Mouse (Mus musculus): Measurements from ENCODE around the gene Rbpj. TPM values are rescaled to one million over a fixed set of nuclear protein-coding genes. Genes with fewer than 3 reads are reported as not detected.

The Rbpj gene
- polyA plus RNA-seq, 2 experiments: 6.5 to 7.0 TPM

- Histone ChIP-seq H3K27ac (no peak overlapping the region), H3K9ac (replicated peaks) (peak overlapping the region; percentile 64; the same call in 1 of the 2 replicates), H3K9me3 (ENCODE audit: control insufficient read depth, low read length) (no peaks in the 10 kb centered on the region), H3K4me3 (ENCODE audit: insufficient read depth in 1 of 2, low read depth in 2 of 2, low read length in 2 of 2) (peak overlapping the region; percentile 69 to 77), H3K4me2 (ENCODE audit: low read depth) (peak overlapping the region; percentile 85), H3K27me3 (ENCODE audit: control insufficient read depth, insufficient read depth, low read length) (no peaks in the 10 kb centered on the region), H3K36me3 (replicated peaks; ENCODE audit: control insufficient read depth, insufficient read depth, low read depth) (no peaks in the 10 kb centered on the region), H3K4me1 (replicated peaks; ENCODE audit: control insufficient read depth in 2 of 2, insufficient read depth in 2 of 2, low read length in 1 of 2) (peaks cover 4 to 8% of the 10 kb centered on the region in 2 experiments)
- TF ChIP-seq CTCF (IDR thresholded peaks at IDR 0.05; ENCODE audit: low read depth) (no peak), EP300 (IDR thresholded peaks at IDR 0.05; ENCODE audit: low read depth) (no peak)
- WGBS (ENCODE audit: insufficient replicate concordance): 6% methylated on average over 8 of the region's 8 CpGs
- DNase-seq (ENCODE audit: low read depth in 3 of 3, low spot score in 3 of 3): no peak
- ATAC-seq (ENCODE audit: insufficient read depth): no peak
These were observed 125.7 kb downstream of the Rbpj start for GRCm38 (mm10) chr5:53591683-53592050.

DNA sequence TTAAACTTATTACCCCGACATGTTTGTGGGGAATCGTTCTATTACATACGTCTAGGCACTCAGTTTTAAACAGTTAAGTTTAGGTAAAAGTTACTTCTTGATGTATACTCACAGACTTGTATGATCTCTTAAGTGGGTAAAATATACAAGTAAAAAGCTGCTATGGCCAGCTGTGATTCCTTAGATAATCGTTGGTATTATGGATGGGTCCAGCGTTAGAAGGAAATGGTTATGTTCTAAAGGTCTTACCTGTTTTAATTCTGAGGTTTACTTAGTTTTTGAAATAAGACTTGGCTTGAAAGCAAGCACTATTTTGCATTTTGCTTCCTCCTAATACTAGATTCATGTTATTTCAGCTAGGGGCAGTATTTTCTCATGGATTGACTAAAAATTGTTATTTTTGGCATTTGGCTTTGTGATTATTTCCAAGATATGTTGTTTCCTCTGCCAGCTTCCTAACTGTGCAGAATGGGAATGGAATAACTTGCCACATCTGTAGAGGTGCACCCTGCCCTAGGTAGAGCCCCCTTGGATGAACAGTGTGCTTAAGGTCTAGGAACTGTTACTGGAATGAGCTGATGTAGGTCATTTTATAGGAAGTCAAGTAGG lies 127.2 kb downstream of the Rbpj start:
- H3K36me3 ChIP-seq (replicated peaks; ENCODE audit: control insufficient read depth, insufficient read depth, low read depth): no peaks in the 10 kb centered on the region
- no peak for ATAC-seq (ENCODE audit: insufficient read depth)
- no peaks in the 10 kb centered on the region for H3K9me3 ChIP-seq (ENCODE audit: control insufficient read depth, low read length)
- H3K4me3 ChIP-seq (ENCODE audit: insufficient read depth in 1 of 2, low read depth in 2 of 2, low read length in 2 of 2): no peak overlapping the region
- H3K27me3 ChIP-seq (ENCODE audit: control insufficient read depth, insufficient read depth, low read length): no peaks in the 10 kb centered on the region
- H3K9ac ChIP-seq (replicated peaks): no peak overlapping the region
- 63% methylated on average over 5 of the region's 5 CpGs for WGBS (ENCODE audit: insufficient replicate concordance)
- DNase-seq (ENCODE audit: low read depth in 3 of 3, low spot score in 3 of 3): no peak
- no peak overlapping the region for H3K4me2 ChIP-seq (ENCODE audit: low read depth)
- no peak overlapping the region for H3K27ac ChIP-seq
- TF ChIP-seq EP300 (IDR thresholded peaks at IDR 0.05; ENCODE audit: low read depth) (no peak), CTCF (IDR thresholded peaks at IDR 0.05; ENCODE audit: low read depth) (no peak)
- H3K4me1 ChIP-seq (replicated peaks; ENCODE audit: control insufficient read depth in 2 of 2, insufficient read depth in 2 of 2, low read length in 1 of 2): peaks cover 4 to 7% of the 10 kb centered on the region in 2 experiments

DNA sequence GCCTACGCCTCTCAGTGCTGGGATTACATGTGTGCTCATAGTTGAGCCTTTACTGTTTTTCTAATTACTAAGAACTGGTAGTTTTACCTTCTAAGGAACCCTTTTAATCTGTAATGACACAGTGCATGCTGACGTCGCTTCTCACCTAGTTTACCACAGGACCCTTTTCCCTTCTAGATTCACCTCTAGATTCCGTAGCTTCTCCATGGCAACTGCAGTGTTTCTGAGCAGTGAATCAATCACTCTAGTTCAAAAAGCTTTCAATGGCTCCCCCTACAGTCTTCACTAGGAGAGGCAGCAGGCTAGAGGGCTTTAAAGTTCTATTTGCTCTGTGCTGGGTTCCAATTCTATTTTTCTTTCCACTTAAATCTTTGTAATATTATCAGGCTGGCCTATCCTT lies 128.3 kb downstream of the Rbpj start:
- peak overlapping the region; percentile 1; the same call in 1 of the 2 replicates for H3K4me2 ChIP-seq (ENCODE audit: low read depth)
- H3K9ac ChIP-seq (replicated peaks): no peak overlapping the region
- no peak for ATAC-seq (ENCODE audit: insufficient read depth)
- TF ChIP-seq EP300 (IDR thresholded peaks at IDR 0.05; ENCODE audit: low read depth) (no peak), CTCF (IDR thresholded peaks at IDR 0.05; ENCODE audit: low read depth) (peak; percentile 57)
- no peaks in the 10 kb centered on the region for H3K36me3 ChIP-seq (replicated peaks; ENCODE audit: control insufficient read depth, insufficient read depth, low read depth)
- no peak overlapping the region for H3K27ac ChIP-seq
- DNase-seq (ENCODE audit: low read depth in 3 of 3, low spot score in 3 of 3): peak in 2 of 3 experiments; percentile 26 to 47
- H3K4me1 ChIP-seq (replicated peaks; ENCODE audit: control insufficient read depth in 2 of 2, insufficient read depth in 2 of 2, low read length in 1 of 2): peaks cover 4 to 5% of the 10 kb centered on the region in 2 experiments; a peak in 3 of 4 replicates
- H3K9me3 ChIP-seq (ENCODE audit: control insufficient read depth, low read length): no peaks in the 10 kb centered on the region
- 26% methylated on average over 4 of the region's 4 CpGs for WGBS (ENCODE audit: insufficient replicate concordance)
- H3K4me3 ChIP-seq (ENCODE audit: insufficient read depth in 1 of 2, low read depth in 2 of 2, low read length in 2 of 2): no peak overlapping the region
- no peaks in the 10 kb centered on the region for H3K27me3 ChIP-seq (ENCODE audit: control insufficient read depth, insufficient read depth, low read length)

DNA sequence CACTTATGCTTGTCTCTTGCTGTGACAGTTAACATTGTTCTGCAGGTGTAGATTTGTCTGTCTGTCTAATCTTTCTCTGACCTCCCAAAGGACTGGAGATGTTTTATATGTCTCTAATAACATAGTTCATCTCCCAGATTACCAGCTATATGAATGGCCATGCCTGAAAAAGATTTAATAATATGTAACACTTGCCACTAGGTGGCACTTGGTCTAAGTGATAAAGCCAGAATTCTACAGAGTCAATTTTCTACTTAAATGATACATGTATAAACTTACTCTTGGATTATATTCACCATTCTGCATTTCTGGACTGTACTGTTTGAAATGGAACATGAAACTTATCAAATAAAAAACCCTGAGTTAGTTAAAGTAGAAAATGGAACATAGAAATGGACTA lies 132.6 kb downstream of the Rbpj start:
- Histone ChIP-seq H3K9me3 (ENCODE audit: control insufficient read depth, low read length) (no peaks in the 10 kb centered on the region), H3K4me2 (ENCODE audit: low read depth) (no peak overlapping the region), H3K4me1 (replicated peaks; ENCODE audit: control insufficient read depth in 2 of 2, insufficient read depth in 2 of 2, low read length in 1 of 2) (peaks cover 0 to 3% of the 10 kb centered on the region in 2 experiments; a peak in 1 of 4 replicates), H3K36me3 (replicated peaks; ENCODE audit: control insufficient read depth, insufficient read depth, low read depth) (no peaks in the 10 kb centered on the region), H3K27ac (no peak overlapping the region), H3K9ac (replicated peaks) (no peak overlapping the region), H3K4me3 (ENCODE audit: insufficient read depth in 1 of 2, low read depth in 2 of 2, low read length in 2 of 2) (no peak overlapping the region), H3K27me3 (ENCODE audit: control insufficient read depth, insufficient read depth, low read length) (no peaks in the 10 kb centered on the region)
- peak; percentile 23; the same call in 1 of the 2 replicates for TF ChIP-seq CTCF (IDR thresholded peaks at IDR 0.05; ENCODE audit: low read depth)
- TF ChIP-seq EP300 (IDR thresholded peaks at IDR 0.05; ENCODE audit: low read depth): no peak
- DNase-seq (ENCODE audit: low read depth in 3 of 3, low spot score in 3 of 3): no peak
- ATAC-seq (ENCODE audit: insufficient read depth): no peak

GRCm38 (mm10) chr5:53599116-53599515 lies 133.2 kb downstream of the Rbpj start:
- Histone ChIP-seq H3K4me2 (ENCODE audit: low read depth) (no peak overlapping the region), H3K36me3 (replicated peaks; ENCODE audit: control insufficient read depth, insufficient read depth, low read depth) (no peaks in the 10 kb centered on the region), H3K27ac (no peak overlapping the region), H3K27me3 (ENCODE audit: control insufficient read depth, insufficient read depth, low read length) (no peaks in the 10 kb centered on the region), H3K9me3 (ENCODE audit: control insufficient read depth, low read length) (no peaks in the 10 kb centered on the region), H3K4me1 (replicated peaks; ENCODE audit: control insufficient read depth in 2 of 2, insufficient read depth in 2 of 2, low read length in 1 of 2) (peaks cover 0 to 1% of the 10 kb centered on the region in 2 experiments; a peak in 1 of 4 replicates), H3K4me3 (ENCODE audit: insufficient read depth in 1 of 2, low read depth in 2 of 2, low read length in 2 of 2) (no peak overlapping the region), H3K9ac (replicated peaks) (no peak overlapping the region)
- ATAC-seq (ENCODE audit: insufficient read depth) (no peak), DNase-seq (ENCODE audit: low read depth in 3 of 3, low spot score in 3 of 3) (no peak)
- WGBS (ENCODE audit: insufficient replicate concordance): 50% methylated on average over 1 of the region's 1 CpGs
- TF ChIP-seq CTCF (IDR thresholded peaks at IDR 0.05; ENCODE audit: low read depth): no peak
- no peak for TF ChIP-seq EP300 (IDR thresholded peaks at IDR 0.05; ENCODE audit: low read depth)
